ENCODE assay signal across 1 mouse cellular context in genomic region chr11:61740500-61740899, GRCm38 (mm10).
A peak's percentile ranks its signal among the peaks of the same experiment; 100 is the strongest.
TF ChIP-seq lines count a peak whose summit lies in the region.

No protein-coding gene starts in this region.

TF ChIP-seq in MEL, 35 proteins besides CTCF, POLR2A, EP300 and RAD21:
- TF ChIP-seq SMC3 (IDR thresholded peaks at IDR 0.05; ENCODE audit: low read depth, low read length) (peak; percentile 53), BHLHE40 (IDR thresholded peaks at IDR 0.05; ENCODE audit: borderline replicate concordance, low read depth, low read length) (no peak), ZC3H11A (IDR thresholded peaks at IDR 0.05; ENCODE audit: low read depth, low read length) (peak; percentile 39; the same call in 1 of the 2 replicates), MAFK (IDR thresholded peaks at IDR 0.05; ENCODE audit: borderline replicate concordance, low read depth, low read length) (no peak)
